Mouse (Mus musculus): ENCODE measurements around the gene Map3k9.

- TF ChIP-seq POLR2A (IDR thresholded peaks at IDR 0.05; ENCODE audit: low read depth, low read length) = no peak
- TF ChIP-seq CTCF (IDR thresholded peaks at IDR 0.05; ENCODE audit: extremely low read depth, insufficient read length, insufficient replicate concordance, low read depth, low read length) = no peak
These were observed 36.1 kb upstream of the Map3k9 start for GRCm38 (mm10) chr12:81817126-81817505.
